Mouse (Mus musculus) intestine, embryonic 16.5 days (tissue): ENCODE measurements around the gene Rasl11b. TPM values are rescaled to one million over a fixed set of nuclear protein-coding genes. Genes with fewer than 3 reads are reported as not detected.
A peak's percentile ranks its signal among the peaks of the same experiment; 100 is the strongest.

Source experiments
- ATAC-seq: fragments of 200-750 bp; cut with Nextera tagmentation; 2 replicates; pipeline ENCODE4 v1.8.0; 2017; ENCODE audit warnings: moderate TSS enrichment, moderate library complexity
- H3K27ac ChIP-seq: fragments of 300-500 bp; sonication (generic); 2 replicates; pipeline ENCODE4 v1.5.1; 2014; ENCODE audit warnings: mild to moderate bottlenecking, low read length
- H3K27me3 ChIP-seq: fragments of 300-500 bp; sonication (generic); replicated peaks from 2 replicates; pipeline ENCODE4 v1.6.1; 2014; ENCODE audit warnings: low read length, control low read depth, mixed read lengths; ENCODE audit not compliant: control insufficient read depth, insufficient read depth
- H3K36me3 ChIP-seq: fragments of 300-500 bp; sonication (generic); 2 replicates; pipeline ENCODE4 v1.6.1; 2014; ENCODE audit warnings: low read length, control low read depth; ENCODE audit not compliant: control insufficient read depth, insufficient read depth
- H3K4me1 ChIP-seq: fragments of 300-500 bp; sonication (generic); 2 replicates; pipeline ENCODE4 v1.6.1; 2014; ENCODE audit warnings: low read length, control low read depth, mixed read lengths; ENCODE audit not compliant: control insufficient read depth, insufficient read depth
- H3K4me2 ChIP-seq: fragments of 300-500 bp; sonication (generic); 2 replicates; pipeline ENCODE4 v1.6.1; 2014; ENCODE audit warnings: low read depth, low read length, control low read depth
- H3K4me3 ChIP-seq: fragments of 300-500 bp; sonication (generic); 2 replicates; pipeline ENCODE4 v1.5.1; 2014; ENCODE audit warnings: mild to moderate bottlenecking, low read length
- H3K9ac ChIP-seq: fragments of 300-500 bp; sonication (generic); 2 replicates; pipeline ENCODE4 v1.6.1; 2014; ENCODE audit warnings: low read depth, low read length
- H3K9me3 ChIP-seq: fragments of 300-500 bp; sonication (generic); 2 replicates; pipeline ENCODE4 v1.6.1; 2016; ENCODE audit warnings: low read length, control low read depth; ENCODE audit not compliant: control insufficient read depth
- WGBS: fragments of 180-500 bp; shearing (Covaris S2); extraction: QIAGEN DNeasy Blood & Tissue Kit; methylation state at CpG from one replicate; pipeline ENCODE4 v1.1.7; 2014; 5-methylcytosine and 5-hydroxymethylcytosine counted together
- polyA plus RNA-seq: library from polyadenylated mRNA; unstranded; fragments of >200 nt; fragmentation: Nextera tagmentation; extraction: Ambion mirVana; gene quantifications from 2 replicates; pipeline ENCODE4 v1.2.1, GENCODE M21; 2015

Rasl11b gene
- polyA plus RNA-seq: 31.5 and 37.6 TPM in 2 replicates

DNA sequence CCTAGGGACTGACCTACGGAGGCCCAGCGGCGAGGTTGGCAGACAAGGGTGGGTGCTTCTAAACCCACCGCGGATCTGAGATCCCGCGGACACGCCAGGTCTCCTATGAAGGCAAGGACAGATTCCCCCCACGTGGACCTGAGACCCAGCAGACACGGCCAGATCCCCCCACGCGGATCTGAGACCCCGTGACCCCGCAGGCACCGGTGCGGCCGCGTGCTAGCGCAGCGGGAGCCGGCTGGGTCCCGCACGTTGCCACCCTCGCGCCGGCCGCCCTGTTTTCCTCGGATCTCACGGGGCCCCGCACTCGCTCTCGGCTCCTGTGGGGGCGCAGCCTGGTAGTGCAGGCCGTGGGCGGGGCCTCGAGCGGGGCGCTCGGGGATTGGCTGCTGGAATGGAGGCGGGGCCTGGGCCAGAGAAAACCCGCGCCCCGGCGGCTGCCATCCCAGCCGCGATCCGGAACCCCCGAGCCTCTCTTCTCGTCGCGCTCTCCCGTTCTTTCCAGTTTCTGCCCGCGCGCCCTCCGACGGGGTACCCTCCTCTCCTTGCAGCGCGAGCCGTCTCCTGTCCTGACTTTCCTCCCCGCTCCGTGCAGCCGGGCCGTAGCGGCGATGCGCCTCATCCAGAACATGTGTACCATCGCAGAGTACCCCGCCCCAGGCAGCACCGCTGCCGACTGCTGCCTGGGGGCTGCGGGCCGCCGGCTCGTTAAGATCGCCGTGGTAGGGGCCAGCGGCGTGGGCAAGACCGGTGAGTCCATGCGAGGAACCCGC lies at the start of gene Rasl11b:
TSS of gene Rasl11b (plus strand) at position 446 of the 773 bp plus-strand sequence.
- WGBS: under 1% methylated on average over 81 of the region's 82 CpGs
- ATAC-seq: peak; percentile 92

DNA sequence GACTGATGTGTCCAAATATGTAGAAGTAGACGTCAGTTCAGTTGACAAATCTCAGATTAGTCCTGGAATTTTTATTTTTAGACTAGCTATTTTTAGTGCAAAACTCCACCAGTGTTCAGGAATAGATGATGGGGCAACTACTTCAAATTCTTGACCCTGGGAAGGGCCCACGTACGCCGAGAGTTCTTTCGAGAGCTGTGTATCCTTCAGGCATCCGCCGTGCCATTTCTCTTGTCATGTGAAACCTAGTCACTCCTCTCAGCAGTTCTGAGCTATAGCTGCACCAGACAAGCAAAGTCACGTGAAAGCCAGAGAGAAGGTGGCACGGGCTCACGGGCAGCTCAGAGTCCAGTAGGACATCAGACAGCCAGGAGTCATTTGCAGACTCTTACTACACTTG lies 47.5 kb upstream of the Rasl11b start:
- Histone ChIP-seq H3K4me1 (peaks cover 7% of the 10 kb centered on the region), H3K4me2 (no peak overlapping the region), H3K4me3 (no peak overlapping the region), H3K36me3 (no peaks in the 10 kb centered on the region), H3K27ac (no peak overlapping the region), H3K9me3 (no peaks in the 10 kb centered on the region), H3K9ac (no peak overlapping the region), H3K27me3 (no peaks in the 10 kb centered on the region)
- WGBS: 57% methylated on average over 10 of the region's 10 CpGs
- no peak for ATAC-seq

More for the DNA sequence above, at the start of gene Rasl11b:
- Histone ChIP-seq H3K27ac (peak within 1 kb of the TSS; percentile 80), H3K9me3 (no peaks in the 10 kb centered on the region), H3K36me3 (peaks cover 12% of the 10 kb centered on the region), H3K4me2 (peak within 1 kb of the TSS; percentile 99), H3K27me3 (no peaks in the 10 kb centered on the region), H3K9ac (peak within 1 kb of the TSS; percentile 97), H3K4me1 (peaks cover 40% of the 10 kb centered on the region), H3K4me3 (peak within 1 kb of the TSS; percentile 97)

DNA sequence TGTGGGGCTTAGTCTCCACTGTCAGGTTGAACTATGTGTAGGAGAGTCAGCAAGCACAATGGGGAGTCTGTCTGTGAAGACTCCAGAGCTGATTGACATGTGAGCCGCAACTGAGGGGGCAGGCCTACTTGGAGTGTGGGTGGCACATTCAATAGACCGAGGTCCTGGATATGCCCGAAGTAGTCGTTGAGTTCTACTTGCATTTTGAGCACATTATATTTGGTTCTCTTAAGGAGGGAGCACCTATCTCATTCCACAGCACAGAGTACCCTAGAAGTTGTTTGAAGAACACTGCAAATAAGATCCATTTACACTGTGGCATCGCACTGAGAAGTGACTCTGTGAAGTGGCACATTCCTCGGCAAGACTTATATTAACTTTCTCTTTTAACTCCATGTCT lies 45.1 kb upstream of the Rasl11b start:
- WGBS: 85% methylated on average over 6 of the region's 6 CpGs
- no peak for ATAC-seq
- Histone ChIP-seq H3K4me1 (no peaks in the 10 kb centered on the region), H3K36me3 (no peaks in the 10 kb centered on the region), H3K4me2 (no peak overlapping the region), H3K9me3 (no peaks in the 10 kb centered on the region), H3K9ac (no peak overlapping the region), H3K27me3 (no peaks in the 10 kb centered on the region), H3K27ac (no peak overlapping the region), H3K4me3 (no peak overlapping the region)

DNA sequence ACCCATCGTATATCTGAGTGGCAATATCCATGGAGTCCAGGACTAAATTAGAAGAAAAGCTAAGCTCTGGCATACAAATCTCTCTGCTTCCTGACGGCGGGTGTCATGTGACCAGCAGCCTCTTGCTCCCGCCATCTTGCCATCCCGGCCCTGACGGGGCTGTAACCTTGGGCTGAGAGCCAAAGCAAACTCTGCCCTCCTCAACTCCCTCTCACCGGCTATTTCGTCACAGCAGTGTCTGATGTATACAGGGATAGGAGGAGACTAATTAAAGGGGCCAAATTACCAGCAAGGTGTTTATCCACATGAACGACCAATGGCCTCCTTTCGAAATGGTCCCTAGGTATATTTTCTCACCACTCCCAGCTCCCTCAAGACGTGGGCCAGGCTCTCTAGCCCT lies 43.3 kb upstream of the Rasl11b start:
- no peak overlapping the region for H3K4me2 ChIP-seq
- ATAC-seq: peak; percentile 60
- no peak overlapping the region for H3K4me3 ChIP-seq
- 77% methylated on average over 11 of the region's 11 CpGs for WGBS
- no peaks in the 10 kb centered on the region for H3K9me3 ChIP-seq
- no peak overlapping the region for H3K9ac ChIP-seq
- no peaks in the 10 kb centered on the region for H3K4me1 ChIP-seq
- no peaks in the 10 kb centered on the region for H3K36me3 ChIP-seq
- H3K27ac ChIP-seq: no peak overlapping the region
- H3K27me3 ChIP-seq: no peaks in the 10 kb centered on the region

DNA sequence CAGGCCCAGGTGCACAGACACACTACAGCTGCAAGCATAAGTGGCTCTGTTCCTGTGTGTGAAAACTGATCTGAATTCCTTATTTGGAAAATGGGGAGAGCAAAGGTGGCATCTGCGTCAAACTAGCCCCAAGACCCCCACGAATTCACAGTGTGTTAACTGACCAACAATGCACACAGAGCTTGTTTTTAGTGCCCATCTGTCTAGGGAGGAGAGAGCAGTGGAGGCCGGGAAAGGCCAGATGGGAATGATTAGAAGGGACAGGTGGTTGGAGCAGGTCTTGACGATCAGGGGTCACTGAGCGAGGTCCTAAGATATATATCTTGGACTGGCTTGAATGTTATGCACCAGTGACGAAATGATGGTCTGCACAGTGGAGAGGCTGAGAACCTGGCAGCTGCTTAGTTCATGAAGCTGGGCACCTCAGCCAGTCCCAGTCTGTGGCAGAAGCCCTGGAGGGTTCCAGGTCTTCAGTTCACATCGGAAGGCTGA lies 39.2 kb upstream of the Rasl11b start:
- Histone ChIP-seq H3K36me3 (no peaks in the 10 kb centered on the region), H3K4me1 (peaks cover 9% of the 10 kb centered on the region), H3K4me2 (no peak overlapping the region), H3K9ac (no peak overlapping the region), H3K27me3 (no peaks in the 10 kb centered on the region), H3K27ac (no peak overlapping the region), H3K4me3 (no peak overlapping the region), H3K9me3 (no peaks in the 10 kb centered on the region)
- ATAC-seq: no peak
- WGBS: 65% methylated on average over 7 of the region's 7 CpGs

DNA sequence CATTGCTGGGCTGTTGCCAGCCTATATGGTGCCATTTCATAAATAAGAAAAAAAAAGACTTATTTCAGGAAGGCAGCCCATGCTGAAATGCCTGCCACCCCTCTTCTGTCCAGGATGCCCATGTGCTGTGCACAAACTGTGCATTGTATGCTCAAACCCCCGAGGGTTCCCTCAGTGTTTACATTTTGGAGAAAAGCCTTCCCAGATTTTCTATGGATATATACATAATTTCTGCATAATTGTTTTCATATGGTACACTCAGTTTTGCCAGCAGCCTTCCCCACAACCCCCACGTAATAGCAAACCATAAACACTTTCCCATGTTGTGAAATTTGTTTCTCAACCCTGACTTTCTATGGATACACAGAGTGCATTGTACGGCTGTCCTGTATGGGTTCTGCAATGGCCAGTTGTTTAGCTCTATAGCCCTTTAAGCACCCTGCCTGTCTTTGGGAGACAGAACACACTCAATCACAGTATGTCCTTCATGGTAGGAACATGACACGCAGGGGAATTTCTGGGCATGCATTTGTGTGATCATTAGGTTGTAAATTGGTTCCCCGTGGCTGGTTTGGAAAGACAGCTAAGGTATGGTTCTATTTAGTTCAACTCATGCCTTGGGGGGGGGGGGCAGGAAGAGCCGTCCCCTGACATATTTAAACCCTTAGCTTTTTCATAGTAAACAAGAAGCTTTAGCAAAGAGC lies 36.0 kb upstream of the Rasl11b start:
- Histone ChIP-seq H3K4me1 (peaks cover 32% of the 10 kb centered on the region), H3K9ac (no peak overlapping the region), H3K9me3 (no peaks in the 10 kb centered on the region), H3K4me3 (no peak overlapping the region), H3K4me2 (no peak overlapping the region), H3K27ac (no peak overlapping the region), H3K36me3 (no peaks in the 10 kb centered on the region), H3K27me3 (no peaks in the 10 kb centered on the region)
- no peak for ATAC-seq
- WGBS: 75% methylated on average over 6 of the region's 6 CpGs

GRCm38 (mm10) chr5:74159906-74160305 lies 35.2 kb upstream of the Rasl11b start:
- Histone ChIP-seq H3K4me1 (peaks cover 32% of the 10 kb centered on the region), H3K9ac (no peak overlapping the region), H3K9me3 (no peaks in the 10 kb centered on the region), H3K27ac (no peak overlapping the region), H3K36me3 (no peaks in the 10 kb centered on the region), H3K4me2 (no peak overlapping the region), H3K27me3 (no peaks in the 10 kb centered on the region), H3K4me3 (no peak overlapping the region)
- 36% methylated on average over 7 of the region's 7 CpGs for WGBS
- ATAC-seq: peak; percentile 78

DNA sequence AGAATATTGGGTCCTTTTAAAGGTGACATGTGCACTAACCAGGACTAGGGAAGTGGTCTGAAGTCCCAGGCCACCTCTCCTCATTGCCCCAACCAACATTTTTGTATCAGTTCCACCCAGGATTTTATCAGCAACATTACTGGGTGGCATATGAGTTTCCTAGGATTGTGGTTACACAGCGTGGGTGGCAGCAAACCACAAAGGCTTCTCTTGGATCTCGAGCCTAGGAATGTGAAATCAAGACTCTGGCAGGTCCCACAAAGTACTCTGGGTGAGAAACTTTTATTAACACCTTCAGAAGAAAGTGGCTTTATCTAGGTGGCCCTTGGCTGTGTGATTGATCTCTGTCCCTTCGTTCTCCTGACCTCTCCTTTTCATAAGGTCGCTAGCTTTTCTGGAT lies 34.7 kb upstream of the Rasl11b start:
- no peak for ATAC-seq
- Histone ChIP-seq H3K9ac (no peak overlapping the region), H3K4me3 (no peak overlapping the region), H3K4me1 (peaks cover 32% of the 10 kb centered on the region), H3K27me3 (no peaks in the 10 kb centered on the region), H3K4me2 (no peak overlapping the region), H3K9me3 (no peaks in the 10 kb centered on the region), H3K36me3 (no peaks in the 10 kb centered on the region), H3K27ac (no peak overlapping the region)
- WGBS: 71% methylated on average over 4 of the region's 4 CpGs

GRCm38 (mm10) chr5:74161297-74161926 lies 33.7 kb upstream of the Rasl11b start:
- Histone ChIP-seq H3K9me3 (no peaks in the 10 kb centered on the region), H3K36me3 (no peaks in the 10 kb centered on the region), H3K4me2 (peak overlapping the region; percentile 33), H3K4me3 (no peak overlapping the region), H3K27me3 (no peaks in the 10 kb centered on the region), H3K9ac (0 out of 2 replicates have a peak overlapping the region, but pooled peaks have one; percentile 35), H3K4me1 (peaks cover 32% of the 10 kb centered on the region), H3K27ac (peak overlapping the region; percentile 56)
- peak; percentile 71 for ATAC-seq
- 12% methylated on average over 15 of the region's 15 CpGs for WGBS
